Mouse (Mus musculus): Measurements from ENCODE around the gene Lrrc25. TPM values are rescaled to one million over a fixed set of nuclear protein-coding genes. Genes with fewer than 3 reads are reported as not detected.

Lrrc25 gene
- polyA plus RNA-seq, 1 experiment from 2014 or later, result 2.1 TPM

- Histone ChIP-seq H3K9me3 (ENCODE audit: control insufficient read depth) (no peaks in the 10 kb centered on the region), H3K36me3 (ENCODE audit: control insufficient read depth, insufficient read depth) (no peaks in the 10 kb centered on the region), H3K27me3 (replicated peaks; ENCODE audit: control insufficient read depth, insufficient read depth, low read length) (no peaks in the 10 kb centered on the region), H3K4me3 (ENCODE audit: low read depth, low read length) (peak overlapping the region; percentile 44), H3K9ac (ENCODE audit: low read depth, low read length) (peak overlapping the region; percentile 45), H3K4me2 (replicated peaks; ENCODE audit: low read depth) (peak overlapping the region; percentile 96), H3K4me1 (replicated peaks; ENCODE audit: control insufficient read depth, insufficient read depth, low read length) (0 out of 2 replicates have a peak, but pooled peaks cover 9% of the 10 kb centered on the region), H3K27ac (ENCODE audit: low read depth, low read length) (peak overlapping the region; percentile 92)
- under 1% methylated on average over 54 of the region's 54 CpGs for WGBS
- 0 out of 2 replicates have a peak, but pooled peaks have one; percentile 5 for ATAC-seq
- TF ChIP-seq CTCF (IDR thresholded peaks at IDR 0.05; ENCODE audit: low read depth), result peak; percentile 93
Measured at GRCm38 (mm10) chr8:70610796-70611771, 4.9 kb upstream of the Lrrc25 start.

GRCm38 (mm10) chr8:70611849-70612248 lies 4.1 kb upstream of the Lrrc25 start:
- H3K27ac ChIP-seq (ENCODE audit: low read depth, low read length), result peak overlapping the region; percentile 70
- H3K36me3 ChIP-seq (ENCODE audit: control insufficient read depth, insufficient read depth), result no peaks in the 10 kb centered on the region
- TF ChIP-seq CTCF (IDR thresholded peaks at IDR 0.05; ENCODE audit: low read depth), result peak; percentile 97
- peak overlapping the region; percentile 96 for H3K4me2 ChIP-seq (replicated peaks; ENCODE audit: low read depth)
- H3K4me3 ChIP-seq (ENCODE audit: low read depth, low read length), result peak overlapping the region; percentile 44
- H3K9ac ChIP-seq (ENCODE audit: low read depth, low read length), result peak overlapping the region; percentile 45
- WGBS, result under 1% methylated on average over 6 of the region's 6 CpGs
- H3K9me3 ChIP-seq (ENCODE audit: control insufficient read depth), result no peaks in the 10 kb centered on the region
- H3K4me1 ChIP-seq (replicated peaks; ENCODE audit: control insufficient read depth, insufficient read depth, low read length), result 0 out of 2 replicates have a peak, but pooled peaks cover 9% of the 10 kb centered on the region
- H3K27me3 ChIP-seq (replicated peaks; ENCODE audit: control insufficient read depth, insufficient read depth, low read length), result no peaks in the 10 kb centered on the region
- peak; percentile 7; the same call in 1 of the 2 replicates for ATAC-seq

- WGBS, result 8% methylated on average over 1 of the region's 1 CpGs
- no peaks in the 10 kb centered on the region for H3K9me3 ChIP-seq (ENCODE audit: control insufficient read depth)
- no peak overlapping the region for H3K4me2 ChIP-seq (replicated peaks; ENCODE audit: low read depth)
- H3K9ac ChIP-seq (ENCODE audit: low read depth, low read length), result no peak overlapping the region
- H3K4me3 ChIP-seq (ENCODE audit: low read depth, low read length), result no peak overlapping the region
- H3K4me1 ChIP-seq (replicated peaks; ENCODE audit: control insufficient read depth, insufficient read depth, low read length), result 0 out of 2 replicates have a peak, but pooled peaks cover 9% of the 10 kb centered on the region
- no peaks in the 10 kb centered on the region for H3K27me3 ChIP-seq (replicated peaks; ENCODE audit: control insufficient read depth, insufficient read depth, low read length)
- no peak overlapping the region for H3K27ac ChIP-seq (ENCODE audit: low read depth, low read length)
- no peak for TF ChIP-seq CTCF (IDR thresholded peaks at IDR 0.05; ENCODE audit: low read depth)
- H3K36me3 ChIP-seq (ENCODE audit: control insufficient read depth, insufficient read depth), result no peaks in the 10 kb centered on the region
- ATAC-seq, result no peak
Measured at GRCm38 (mm10) chr8:70613763-70614162, 2.2 kb upstream of the Lrrc25 start.

- Histone ChIP-seq H3K4me1 (replicated peaks; ENCODE audit: control insufficient read depth, insufficient read depth, low read length) (0 out of 2 replicates have a peak, but pooled peaks cover 3% of the 10 kb centered on the region), H3K9ac (ENCODE audit: low read depth, low read length) (no peak overlapping the region), H3K27ac (ENCODE audit: low read depth, low read length) (no peak overlapping the region)
Measured at GRCm38 (mm10) chr8:70614469-70614868, 1.5 kb upstream of the Lrrc25 start.

GRCm38 (mm10) chr8:70615281-70615680 lies 674 bp upstream of the Lrrc25 start:
- ATAC-seq, result no peak
- H3K27me3 ChIP-seq (replicated peaks; ENCODE audit: control insufficient read depth, insufficient read depth, low read length), result no peaks in the 10 kb centered on the region
- no peak for TF ChIP-seq CTCF (IDR thresholded peaks at IDR 0.05; ENCODE audit: low read depth)
- H3K4me3 ChIP-seq (ENCODE audit: low read depth, low read length), result no peak overlapping the region
- H3K36me3 ChIP-seq (ENCODE audit: control insufficient read depth, insufficient read depth), result no peaks in the 10 kb centered on the region
- 0 out of 2 replicates have a peak, but pooled peaks cover 3% of the 10 kb centered on the region for H3K4me1 ChIP-seq (replicated peaks; ENCODE audit: control insufficient read depth, insufficient read depth, low read length)
- H3K27ac ChIP-seq (ENCODE audit: low read depth, low read length), result no peak overlapping the region
- no peak overlapping the region for H3K4me2 ChIP-seq (replicated peaks; ENCODE audit: low read depth)
- H3K9ac ChIP-seq (ENCODE audit: low read depth, low read length), result no peak overlapping the region
- WGBS, result 79% methylated on average over 8 of the region's 8 CpGs
- no peaks in the 10 kb centered on the region for H3K9me3 ChIP-seq (ENCODE audit: control insufficient read depth)

More at GRCm38 (mm10) chr8:70614469-70614868, 1.5 kb upstream of the Lrrc25 start:
- Histone ChIP-seq H3K4me3 (ENCODE audit: low read depth, low read length) (no peak overlapping the region), H3K27me3 (replicated peaks; ENCODE audit: control insufficient read depth, insufficient read depth, low read length) (no peaks in the 10 kb centered on the region), H3K4me2 (replicated peaks; ENCODE audit: low read depth) (no peak overlapping the region), H3K9me3 (ENCODE audit: control insufficient read depth) (no peaks in the 10 kb centered on the region), H3K36me3 (ENCODE audit: control insufficient read depth, insufficient read depth) (no peaks in the 10 kb centered on the region)
- no peak for ATAC-seq
- 69% methylated on average over 5 of the region's 5 CpGs for WGBS
- TF ChIP-seq CTCF (IDR thresholded peaks at IDR 0.05; ENCODE audit: low read depth), result no peak

GRCm38 (mm10) chr8:70616645-70617044 lies 690 bp downstream of the Lrrc25 start:
- Histone ChIP-seq H3K27me3 (replicated peaks; ENCODE audit: control insufficient read depth, insufficient read depth, low read length) (no peaks in the 10 kb centered on the region), H3K4me2 (replicated peaks; ENCODE audit: low read depth) (0 out of 2 replicates have a peak overlapping the region, but pooled peaks have one; percentile 4), H3K36me3 (ENCODE audit: control insufficient read depth, insufficient read depth) (no peaks in the 10 kb centered on the region), H3K9ac (ENCODE audit: low read depth, low read length) (no peak overlapping the region), H3K4me3 (ENCODE audit: low read depth, low read length) (no peak overlapping the region), H3K27ac (ENCODE audit: low read depth, low read length) (no peak overlapping the region), H3K9me3 (ENCODE audit: control insufficient read depth) (no peaks in the 10 kb centered on the region), H3K4me1 (replicated peaks; ENCODE audit: control insufficient read depth, insufficient read depth, low read length) (no peaks in the 10 kb centered on the region)
- no peak for ATAC-seq
- WGBS, result 61% methylated on average over 11 of the region's 11 CpGs
- TF ChIP-seq CTCF (IDR thresholded peaks at IDR 0.05; ENCODE audit: low read depth), result no peak

Data from intestine, postnatal 0 days (tissue).